Mouse (Mus musculus): ENCODE data around the gene Gm20388. TPM values are rescaled to one million over a fixed set of nuclear protein-coding genes. Genes with fewer than 3 reads are reported as not detected.

Gene Gm20388
- polyA plus RNA-seq, 1 experiment = 28.1 TPM

DNA sequence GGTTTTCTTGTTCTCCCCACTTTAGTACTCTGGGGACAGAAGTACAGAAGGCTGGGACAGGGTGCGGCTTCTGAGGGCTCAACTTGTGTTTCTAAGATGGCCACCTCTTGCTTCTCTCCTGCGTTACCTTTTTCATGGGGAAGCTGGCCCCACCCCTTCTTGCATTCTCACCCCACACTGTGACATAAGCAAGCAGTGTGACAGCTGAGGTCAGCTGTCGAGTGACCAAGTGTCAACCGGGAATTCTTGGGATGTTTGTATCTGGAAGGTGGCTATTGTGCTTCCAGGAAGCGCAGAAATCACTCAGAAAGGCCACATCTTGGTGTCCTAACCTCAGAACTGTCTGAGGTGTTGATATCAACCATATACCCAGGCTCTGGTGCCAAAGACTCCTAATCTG, 1257.4 kb downstream of the Gm20388 start:
- Histone ChIP-seq H3K27ac (ENCODE audit: insufficient read depth, low read length) (no peak overlapping the region), H3K27me3 (ENCODE audit: control insufficient read depth, insufficient read depth, low read length, poor library complexity, severe bottlenecking) (no peaks in the 10 kb centered on the region), H3K9me3 (replicated peaks; ENCODE audit: control insufficient read depth, insufficient read depth, low read length, poor library complexity, severe bottlenecking) (no peaks in the 10 kb centered on the region), H3K9ac (ENCODE audit: low read depth, poor library complexity, severe bottlenecking) (no peak overlapping the region), H3K36me3 (ENCODE audit: control insufficient read depth, insufficient read depth, low read length, poor library complexity, severe bottlenecking) (no peaks in the 10 kb centered on the region), H3K4me3 (ENCODE audit: low read depth, low read length) (no peak overlapping the region), H3K4me1 (ENCODE audit: control insufficient read depth, insufficient read depth, low read length) (no peaks in the 10 kb centered on the region)
- no peak for TF ChIP-seq POLR2A (IDR thresholded peaks at IDR 0.05; ENCODE audit: insufficient read depth, low read length)

GRCm38 (mm10) chr8:121170116-121170515, 1259.5 kb downstream of the Gm20388 start:
- no peak for TF ChIP-seq POLR2A (IDR thresholded peaks at IDR 0.05; ENCODE audit: insufficient read depth, low read length)
- TF ChIP-seq EP300 (IDR thresholded peaks at IDR 0.05; ENCODE audit: insufficient read depth, low read depth, low read length) = no peak
- TF ChIP-seq CTCF (IDR thresholded peaks at IDR 0.05; ENCODE audit: low read depth, low read length) = no peak
- Histone ChIP-seq H3K36me3 (ENCODE audit: control insufficient read depth, insufficient read depth, low read length, poor library complexity, severe bottlenecking) (no peaks in the 10 kb centered on the region), H3K4me3 (ENCODE audit: low read depth, low read length) (no peak overlapping the region), H3K9ac (ENCODE audit: low read depth, poor library complexity, severe bottlenecking) (no peak overlapping the region), H3K27ac (ENCODE audit: insufficient read depth, low read length) (no peak overlapping the region), H3K27me3 (ENCODE audit: control insufficient read depth, insufficient read depth, low read length, poor library complexity, severe bottlenecking) (no peaks in the 10 kb centered on the region), H3K9me3 (replicated peaks; ENCODE audit: control insufficient read depth, insufficient read depth, low read length, poor library complexity, severe bottlenecking) (no peaks in the 10 kb centered on the region), H3K4me1 (ENCODE audit: control insufficient read depth, insufficient read depth, low read length) (no peaks in the 10 kb centered on the region)

DNA sequence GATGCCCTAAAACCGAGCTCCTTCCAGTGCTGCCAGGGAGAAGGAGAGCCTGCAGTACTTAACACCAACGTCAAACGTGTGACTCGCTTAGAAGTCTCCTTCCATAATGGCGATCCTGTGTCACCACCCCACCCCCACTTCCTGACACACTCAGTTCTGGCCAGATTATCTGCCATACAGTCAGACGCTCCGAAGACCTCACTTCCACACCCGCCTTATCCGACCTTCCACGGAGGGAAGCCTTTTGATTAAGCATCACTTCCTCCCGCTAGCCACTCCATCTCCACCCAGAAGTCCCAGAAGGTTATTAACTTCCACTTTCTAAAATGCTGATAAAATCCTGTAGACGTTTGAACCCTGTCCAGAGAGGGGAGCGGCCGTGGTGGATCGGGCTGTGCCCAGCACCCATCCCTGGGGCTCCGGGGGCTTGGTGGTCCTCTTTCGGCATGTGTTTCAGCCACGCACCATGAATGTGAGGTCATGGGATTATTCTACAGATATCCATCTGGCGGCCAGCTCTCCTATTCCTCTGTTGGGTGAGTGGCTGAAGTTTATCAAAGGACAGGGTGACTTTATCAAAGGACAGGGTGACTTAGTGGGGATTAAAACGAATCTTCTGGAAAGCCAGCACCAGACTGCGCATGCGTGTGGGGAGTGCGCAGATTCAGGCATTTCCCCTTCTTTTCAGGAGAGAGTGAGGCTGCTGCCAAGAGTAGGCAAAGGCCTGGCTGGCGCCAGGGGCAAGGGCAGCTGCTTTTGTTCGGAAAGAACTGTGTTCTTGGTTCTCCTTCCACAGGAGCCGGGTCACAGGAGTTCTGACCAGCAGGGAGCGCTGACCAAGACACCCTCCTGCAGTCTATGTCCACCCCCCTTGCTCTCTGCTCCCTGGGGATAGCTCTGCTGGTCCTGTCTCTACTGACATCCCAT, 1260.2 kb downstream of the Gm20388 start:
- Histone ChIP-seq H3K9ac (ENCODE audit: low read depth, poor library complexity, severe bottlenecking) (no peak overlapping the region), H3K4me1 (ENCODE audit: control insufficient read depth, insufficient read depth, low read length) (no peaks in the 10 kb centered on the region)

GRCm38 (mm10) chr8:121172567-121172966, 1261.9 kb downstream of the Gm20388 start:
- no peaks in the 10 kb centered on the region for H3K4me1 ChIP-seq (ENCODE audit: control insufficient read depth, insufficient read depth, low read length)
- no peak overlapping the region for H3K4me3 ChIP-seq (ENCODE audit: low read depth, low read length)
- no peaks in the 10 kb centered on the region for H3K9me3 ChIP-seq (replicated peaks; ENCODE audit: control insufficient read depth, insufficient read depth, low read length, poor library complexity, severe bottlenecking)
- no peak for TF ChIP-seq EP300 (IDR thresholded peaks at IDR 0.05; ENCODE audit: insufficient read depth, low read depth, low read length)
- no peak for TF ChIP-seq POLR2A (IDR thresholded peaks at IDR 0.05; ENCODE audit: insufficient read depth, low read length)
- TF ChIP-seq CTCF (IDR thresholded peaks at IDR 0.05; ENCODE audit: low read depth, low read length) = no peak
- no peak overlapping the region for H3K27ac ChIP-seq (ENCODE audit: insufficient read depth, low read length)
- no peak overlapping the region for H3K9ac ChIP-seq (ENCODE audit: low read depth, poor library complexity, severe bottlenecking)
- H3K27me3 ChIP-seq (ENCODE audit: control insufficient read depth, insufficient read depth, low read length, poor library complexity, severe bottlenecking) = no peaks in the 10 kb centered on the region
- H3K36me3 ChIP-seq (ENCODE audit: control insufficient read depth, insufficient read depth, low read length, poor library complexity, severe bottlenecking) = no peaks in the 10 kb centered on the region

More for the DNA sequence above, 1260.2 kb downstream of the Gm20388 start:
- Histone ChIP-seq H3K4me3 (ENCODE audit: low read depth, low read length) (no peak overlapping the region), H3K36me3 (ENCODE audit: control insufficient read depth, insufficient read depth, low read length, poor library complexity, severe bottlenecking) (no peaks in the 10 kb centered on the region), H3K27ac (ENCODE audit: insufficient read depth, low read length) (no peak overlapping the region), H3K9me3 (replicated peaks; ENCODE audit: control insufficient read depth, insufficient read depth, low read length, poor library complexity, severe bottlenecking) (no peaks in the 10 kb centered on the region), H3K27me3 (ENCODE audit: control insufficient read depth, insufficient read depth, low read length, poor library complexity, severe bottlenecking) (no peaks in the 10 kb centered on the region)
- no peak for TF ChIP-seq POLR2A (IDR thresholded peaks at IDR 0.05; ENCODE audit: insufficient read depth, low read length)
- TF ChIP-seq EP300 (IDR thresholded peaks at IDR 0.05; ENCODE audit: insufficient read depth, low read depth, low read length) = no peak
- no peak for TF ChIP-seq CTCF (IDR thresholded peaks at IDR 0.05; ENCODE audit: low read depth, low read length)

DNA sequence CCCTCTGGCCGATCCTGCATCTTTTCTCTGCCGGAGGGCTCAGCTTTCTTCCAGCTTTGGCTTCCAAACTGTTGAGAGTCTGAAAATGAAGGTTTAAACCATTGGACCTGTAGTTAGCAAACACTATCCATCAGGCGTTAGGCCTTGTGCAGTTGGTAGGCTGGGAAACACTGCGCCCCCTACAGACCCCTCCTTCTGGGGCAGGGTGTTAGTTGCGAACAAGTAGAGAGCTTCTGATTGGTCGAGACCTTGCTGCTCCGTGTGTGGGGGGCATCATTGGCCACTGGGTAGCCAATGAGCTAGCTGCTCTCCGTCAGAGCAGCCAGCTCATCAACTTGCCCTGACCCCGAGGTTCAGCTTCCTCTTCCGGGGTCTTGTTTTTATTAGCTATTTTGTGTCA, 1263.5 kb downstream of the Gm20388 start:
- TF ChIP-seq CTCF (IDR thresholded peaks at IDR 0.05; ENCODE audit: low read depth, low read length) (peak; percentile 29), POLR2A (IDR thresholded peaks at IDR 0.05; ENCODE audit: insufficient read depth, low read length) (no peak)
- H3K4me1 ChIP-seq (ENCODE audit: control insufficient read depth, insufficient read depth, low read length) = no peaks in the 10 kb centered on the region
- no peaks in the 10 kb centered on the region for H3K9me3 ChIP-seq (replicated peaks; ENCODE audit: control insufficient read depth, insufficient read depth, low read length, poor library complexity, severe bottlenecking)
- H3K27ac ChIP-seq (ENCODE audit: insufficient read depth, low read length) = no peak overlapping the region
- no peak overlapping the region for H3K4me3 ChIP-seq (ENCODE audit: low read depth, low read length)
- H3K9ac ChIP-seq (ENCODE audit: low read depth, poor library complexity, severe bottlenecking) = no peak overlapping the region
- H3K27me3 ChIP-seq (ENCODE audit: control insufficient read depth, insufficient read depth, low read length, poor library complexity, severe bottlenecking) = no peaks in the 10 kb centered on the region
- H3K36me3 ChIP-seq (ENCODE audit: control insufficient read depth, insufficient read depth, low read length, poor library complexity, severe bottlenecking) = no peaks in the 10 kb centered on the region

- no peak overlapping the region for H3K4me3 ChIP-seq (ENCODE audit: low read depth, low read length)
Measured at GRCm38 (mm10) chr8:121174721-121175539, 1264.3 kb downstream of the Gm20388 start.

More at GRCm38 (mm10) chr8:121174721-121175539, 1264.3 kb downstream of the Gm20388 start:
- Histone ChIP-seq H3K27me3 (ENCODE audit: control insufficient read depth, insufficient read depth, low read length, poor library complexity, severe bottlenecking) (no peaks in the 10 kb centered on the region), H3K4me1 (ENCODE audit: control insufficient read depth, insufficient read depth, low read length) (no peaks in the 10 kb centered on the region), H3K27ac (ENCODE audit: insufficient read depth, low read length) (no peak overlapping the region), H3K9me3 (replicated peaks; ENCODE audit: control insufficient read depth, insufficient read depth, low read length, poor library complexity, severe bottlenecking) (no peaks in the 10 kb centered on the region), H3K9ac (ENCODE audit: low read depth, poor library complexity, severe bottlenecking) (no peak overlapping the region), H3K36me3 (ENCODE audit: control insufficient read depth, insufficient read depth, low read length, poor library complexity, severe bottlenecking) (no peaks in the 10 kb centered on the region)
- TF ChIP-seq EP300 (IDR thresholded peaks at IDR 0.05; ENCODE audit: insufficient read depth, low read depth, low read length) (no peak), CTCF (IDR thresholded peaks at IDR 0.05; ENCODE audit: low read depth, low read length) (no peak), POLR2A (IDR thresholded peaks at IDR 0.05; ENCODE audit: insufficient read depth, low read length) (no peak)

All from ES-Bruce4 (cell line).